Mouse (Mus musculus) CD4-positive naive resting alpha-beta T cell, adult 76 days (primary cell): ENCODE data around the gene Ahcyl2. TPM values are rescaled to one million over a fixed set of nuclear protein-coding genes. Genes with fewer than 3 reads are reported as not detected.

ENCODE experiments used
- total RNA-seq: library from RNA; stranded (reverse); gene quantifications from one replicate; pipeline ENCODE4 v1.2.4, GENCODE M21; 2023

Gene Ahcyl2
- total RNA-seq: 76.5 TPM

GRCm38 (mm10) chr6:29767813-29768660 lies at the start of gene Ahcyl2:
Gene Ahcyl2 (plus strand): TSS chr6:29768011.

GRCm38 (mm10) chr6:29735336-29735688 lies 32.5 kb upstream of the Ahcyl2 start, which contains the start of gene Smo:
Gene Smo (plus strand): TSS chr6:29735503.

GRCm38 (mm10) chr6:29916530-29917382 lies 148.9 kb downstream of the Ahcyl2 start, which contains the start of gene Strip2:
Gene Strip2 (plus strand): TSS chr6:29917012.

Other genes with a start within 250 kb of the Ahcyl2 start
- 25.5 TPM for gene Irf5, start 241.4 kb upstream of the Ahcyl2 start, total RNA-seq
- gene Tnpo3, start 158.1 kb upstream of the Ahcyl2 start, total RNA-seq: 107 TPM
- gene Tspan33, start 73.8 kb upstream of the Ahcyl2 start, total RNA-seq: 2.1 TPM
- 1.3 TPM for gene Smo, start 32.5 kb upstream of the Ahcyl2 start, total RNA-seq
- 0.35 TPM for gene Strip2, start 149.0 kb downstream of the Ahcyl2 start, total RNA-seq